Mouse (Mus musculus) kidney, adult 2 months (tissue): ENCODE results near the gene Sde2.

Experiments used
- CTCF ChIP-seq: fragments of 200-500 bp; conservative IDR thresholded peaks from 2 replicates; pipeline ENCODE4 v1.5.1; 2011; ENCODE audit warnings: low read depth, mild to moderate bottlenecking, control low read depth, low read length, moderate library complexity, mixed read lengths; ENCODE audit not compliant: insufficient read depth, insufficient read length
- POLR2A ChIP-seq: fragments of 200-500 bp; IDR thresholded peaks from one replicate; pipeline ENCODE4 v1.6.1; 2011; ENCODE audit warnings: low read depth, low read length, control low read depth

GRCm38 (mm10) chr1:180874615-180875014, 23.7 kb downstream of the Sde2 start:
- TF ChIP-seq CTCF (no peak), POLR2A (no peak)
